ENCODE assay signal across 8 mouse cellular contexts in the genomic region with DNA sequence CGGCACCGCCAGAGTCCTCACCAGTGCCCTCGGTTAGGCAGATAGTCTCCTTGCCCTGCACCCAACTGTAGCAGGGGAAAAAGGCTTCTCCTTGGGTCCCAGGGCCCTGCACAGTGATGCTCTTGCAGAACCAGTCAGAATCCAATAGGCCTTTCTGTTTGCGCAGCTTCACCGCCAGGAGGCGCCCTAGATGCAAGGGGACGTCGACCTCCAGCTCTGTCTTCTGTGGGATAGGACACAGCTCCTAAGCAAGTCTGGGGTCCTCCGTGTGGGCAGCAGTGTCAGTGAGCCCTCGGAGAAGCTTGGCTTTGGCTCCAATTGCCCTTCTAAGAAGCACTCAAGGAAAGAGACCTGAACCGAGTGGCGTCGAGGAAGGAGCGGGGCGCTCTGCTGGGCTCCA. TPM values are rescaled to one million over a fixed set of nuclear protein-coding genes. Genes with fewer than 3 reads are reported as not detected.
DNase-seq lines count a peak whose midpoint lies in the region; ATAC-seq lines count a peak whose summit lies in the region.

No protein-coding gene starts in this region.

- intact Hi-C loops in heart, postnatal 25 days (cut with DNase I) = no loop called here

- no peaks in the 10 kb centered on the region for H3K36me3 ChIP-seq in heart, embryonic 11.5 days (ENCODE audit: control insufficient read depth, insufficient read depth, low read length)
- no peaks in the 10 kb centered on the region for H3K36me3 ChIP-seq in forebrain, embryonic 13.5 days (ENCODE audit: poor library complexity, severe bottlenecking)
- no peaks in the 10 kb centered on the region for H3K36me3 ChIP-seq in intestine, embryonic 16.5 days (ENCODE audit: control insufficient read depth, insufficient read depth, low read length)
- no peaks in the 10 kb centered on the region for H3K36me3 ChIP-seq in liver, embryonic 15.5 days (replicated peaks)
- H3K36me3 ChIP-seq in neural tube, embryonic 12.5 days = no peaks in the 10 kb centered on the region

- no peak for ATAC-seq in heart, embryonic 11.5 days (replicated peaks; ENCODE audit: insufficient number of reproducible peaks, low FRiP score, low TSS enrichment)
- ATAC-seq in forebrain, embryonic 13.5 days = no peak
- no peak for ATAC-seq in intestine, embryonic 16.5 days
- ATAC-seq in liver, embryonic 15.5 days (ENCODE audit: insufficient read depth) = no peak
- no peak for ATAC-seq in neural tube, embryonic 12.5 days (ENCODE audit: low FRiP score, low read depth)

- H3K4me2 ChIP-seq in heart, embryonic 11.5 days = peak overlapping the region; percentile 41
- peak overlapping the region; percentile 27 for H3K4me2 ChIP-seq in forebrain, embryonic 13.5 days
- no peak overlapping the region for H3K4me2 ChIP-seq in intestine, embryonic 16.5 days (ENCODE audit: low read depth, low read length)
- H3K4me2 ChIP-seq in liver, embryonic 15.5 days = peak overlapping the region; percentile 23
- peak overlapping the region; percentile 35 for H3K4me2 ChIP-seq in neural tube, embryonic 12.5 days (replicated peaks)

- no peak overlapping the region for H3K27ac ChIP-seq in heart, embryonic 11.5 days (ENCODE audit: low read depth, low read length)
- no peak overlapping the region for H3K27ac ChIP-seq in forebrain, embryonic 13.5 days
- H3K27ac ChIP-seq in intestine, embryonic 16.5 days (ENCODE audit: low read length) = no peak overlapping the region
- H3K27ac ChIP-seq in liver, embryonic 15.5 days (replicated peaks) = no peak overlapping the region
- H3K27ac ChIP-seq in neural tube, embryonic 12.5 days = no peak overlapping the region

- WGBS in heart, embryonic 11.5 days (ENCODE audit: insufficient replicate concordance) = 3% methylated on average over 15 of the region's 15 CpGs
- WGBS in forebrain, embryonic 13.5 days = 1% methylated on average over 15 of the region's 15 CpGs
- WGBS in intestine, embryonic 16.5 days = 5% methylated on average over 15 of the region's 15 CpGs
- WGBS in liver, embryonic 15.5 days (ENCODE audit: insufficient replicate concordance) = 5% methylated on average over 15 of the region's 15 CpGs
- WGBS in neural tube, embryonic 12.5 days = 3% methylated on average over 15 of the region's 15 CpGs

- no peaks in the 10 kb centered on the region for H3K9me3 ChIP-seq in heart, embryonic 11.5 days (replicated peaks; ENCODE audit: control insufficient read depth, low read length)
- H3K9me3 ChIP-seq in forebrain, embryonic 13.5 days (replicated peaks) = no peaks in the 10 kb centered on the region
- H3K9me3 ChIP-seq in intestine, embryonic 16.5 days (ENCODE audit: control insufficient read depth, low read length) = no peaks in the 10 kb centered on the region
- H3K9me3 ChIP-seq in liver, embryonic 15.5 days (replicated peaks) = no peaks in the 10 kb centered on the region
- no peaks in the 10 kb centered on the region for H3K9me3 ChIP-seq in neural tube, embryonic 12.5 days

- no peaks in the 10 kb centered on the region for H3K4me1 ChIP-seq in heart, embryonic 11.5 days (ENCODE audit: control insufficient read depth, insufficient read depth, low read length)
- peaks cover 6% of the 10 kb centered on the region; the same call in 1 of the 2 replicates for H3K4me1 ChIP-seq in forebrain, embryonic 13.5 days
- H3K4me1 ChIP-seq in intestine, embryonic 16.5 days (ENCODE audit: control insufficient read depth, insufficient read depth, low read length) = 0 out of 2 replicates have a peak, but pooled peaks cover 3% of the 10 kb centered on the region
- 0 out of 2 replicates have a peak, but pooled peaks cover 3% of the 10 kb centered on the region for H3K4me1 ChIP-seq in liver, embryonic 15.5 days (replicated peaks)
- peaks cover 5% of the 10 kb centered on the region; the same call in 1 of the 2 replicates for H3K4me1 ChIP-seq in neural tube, embryonic 12.5 days

- no peak overlapping the region for H3K9ac ChIP-seq in heart, embryonic 11.5 days (ENCODE audit: low read depth, low read length)
- no peak overlapping the region for H3K9ac ChIP-seq in forebrain, embryonic 13.5 days
- no peak overlapping the region for H3K9ac ChIP-seq in intestine, embryonic 16.5 days (ENCODE audit: low read depth, low read length)
- no peak overlapping the region for H3K9ac ChIP-seq in liver, embryonic 15.5 days
- H3K9ac ChIP-seq in neural tube, embryonic 12.5 days = no peak overlapping the region

- H3K27me3 ChIP-seq in heart, embryonic 11.5 days (ENCODE audit: control insufficient read depth, insufficient read depth, low read length) = peaks cover 49% of the 10 kb centered on the region
- H3K27me3 ChIP-seq in forebrain, embryonic 13.5 days = peaks cover 44% of the 10 kb centered on the region
- peaks cover 31% of the 10 kb centered on the region for H3K27me3 ChIP-seq in intestine, embryonic 16.5 days (replicated peaks; ENCODE audit: control insufficient read depth, insufficient read depth, low read length)
- H3K27me3 ChIP-seq in liver, embryonic 15.5 days = peaks cover 68% of the 10 kb centered on the region
- H3K27me3 ChIP-seq in neural tube, embryonic 12.5 days (replicated peaks) = peaks cover 38% of the 10 kb centered on the region

- no peak for DNase-seq in heart, postnatal 25 days (ENCODE audit: low spot score)
- peak; percentile 81 for DNase-seq in adrenal gland, postnatal 10 days
- DNase-seq in urinary bladder, postnatal 14 days (ENCODE audit: low spot score) = peak; percentile 55

- H3K4me3 ChIP-seq in heart, embryonic 11.5 days (ENCODE audit: low read depth, low read length) = no peak overlapping the region
- H3K4me3 ChIP-seq in forebrain, embryonic 13.5 days = no peak overlapping the region
- H3K4me3 ChIP-seq in intestine, embryonic 16.5 days (ENCODE audit: low read length) = peak overlapping the region; percentile 25
- H3K4me3 ChIP-seq in liver, embryonic 15.5 days (replicated peaks) = no peak overlapping the region
- H3K4me3 ChIP-seq in neural tube, embryonic 12.5 days = no peak overlapping the region

RNA-seq across cellular contexts. Expression of gene Alox12e, which starts 0.8 kb away (rescaled TPM):
- 0.11 TPM in 1 of 2 replicates, not detected in the other for polyA plus RNA-seq in heart, embryonic 11.5 days (2014; fragmentation: Nextera tagmentation; extraction: Ambion mirVana)
- total RNA-seq in heart, postnatal 25 days (2021) = under 1 TPM in 1 of 2 experiments, not detected in 1; 0.14 TPM
- total RNA-seq in adrenal gland, postnatal 10 days (2021) = not detected
- polyA plus RNA-seq in forebrain, embryonic 13.5 days (2015; fragmentation: Nextera tagmentation; extraction: Ambion mirVana) = not detected in 2 replicates
- polyA plus RNA-seq in intestine, embryonic 16.5 days (2015; fragmentation: Nextera tagmentation; extraction: Ambion mirVana) = 0.13 TPM in 1 of 2 replicates, not detected in the other
- polyA plus RNA-seq in liver, embryonic 15.5 days (2015; fragmentation: Nextera tagmentation; extraction: Ambion mirVana) = 0.16 TPM in 1 of 2 replicates, not detected in the other
- not detected in 2 replicates for polyA plus RNA-seq in neural tube, embryonic 12.5 days (2016; fragmentation: Nextera tagmentation; extraction: Ambion mirVana)

RNA-seq across cellular contexts. Expression of gene Alox15, which starts 30.2 kb away (rescaled TPM):
- polyA plus RNA-seq in heart, embryonic 11.5 days (2014; fragmentation: Nextera tagmentation; extraction: Ambion mirVana) = 0.06 TPM in 1 of 2 replicates, not detected in the other
- 1 to 10 TPM; 4.8 to 5.4 TPM for total RNA-seq in heart, postnatal 25 days (2021)
- 1 to 10 TPM; 2.0 to 2.5 TPM for total RNA-seq in adrenal gland, postnatal 10 days (2021)
- polyA plus RNA-seq in forebrain, embryonic 13.5 days (2015; fragmentation: Nextera tagmentation; extraction: Ambion mirVana) = 0.15 TPM in 1 of 2 replicates, not detected in the other
- polyA plus RNA-seq in intestine, embryonic 16.5 days (2015; fragmentation: Nextera tagmentation; extraction: Ambion mirVana) = 0.64 and 1.1 TPM in 2 replicates
- polyA plus RNA-seq in liver, embryonic 15.5 days (2015; fragmentation: Nextera tagmentation; extraction: Ambion mirVana) = 1.3 and 1.6 TPM in 2 replicates
- polyA plus RNA-seq in neural tube, embryonic 12.5 days (2016; fragmentation: Nextera tagmentation; extraction: Ambion mirVana) = 0.13 TPM in 1 of 2 replicates, not detected in the other
